Mouse (Mus musculus) stomach, embryonic 14.5 days (tissue): ENCODE results near the gene Ctnnd2. TPM values are rescaled to one million over a fixed set of nuclear protein-coding genes. Genes with fewer than 3 reads are reported as not detected.

ENCODE experiments used
- ATAC-seq: fragments of 200-750 bp; cut with Nextera tagmentation; 2 replicates; pipeline ENCODE4 v1.8.0; 2017; ENCODE audit warnings: low read depth, moderate TSS enrichment; ENCODE audit not compliant: insufficient number of reproducible peaks, insufficient read depth, low FRiP score
- H3K27ac ChIP-seq: fragments of 300-500 bp; sonication (generic); 2 replicates; pipeline ENCODE4 v1.5.1; 2014; ENCODE audit warnings: mild to moderate bottlenecking, low read length, moderate library complexity, mixed read lengths
- H3K27me3 ChIP-seq: fragments of 300-500 bp; sonication (generic); 2 replicates; pipeline ENCODE4 v1.6.1; 2014; ENCODE audit warnings: low read length, control low read depth, mixed read lengths; ENCODE audit not compliant: control insufficient read depth, insufficient read depth
- H3K36me3 ChIP-seq: fragments of 300-500 bp; sonication (generic); 2 replicates; pipeline ENCODE4 v1.6.1; 2014; ENCODE audit warnings: mild to moderate bottlenecking, control low read depth, low read length, moderate library complexity, mixed read lengths; ENCODE audit not compliant: control insufficient read depth, insufficient read depth
- H3K4me1 ChIP-seq: fragments of 300-500 bp; sonication (generic); 2 replicates; pipeline ENCODE4 v1.6.1; 2014; ENCODE audit warnings: low read length, control low read depth, mixed read lengths; ENCODE audit not compliant: control insufficient read depth, insufficient read depth
- H3K4me2 ChIP-seq: fragments of 300-500 bp; sonication (generic); replicated peaks from 2 replicates; pipeline ENCODE4 v1.6.1; 2014; ENCODE audit warnings: low read depth, low read length, control low read depth
- H3K4me3 ChIP-seq: fragments of 300-500 bp; sonication (generic); 2 replicates; pipeline ENCODE4 v1.5.1; 2014; ENCODE audit warnings: low read depth, low read length, control low read depth
- H3K9ac ChIP-seq: fragments of 300-500 bp; sonication (generic); replicated peaks from 2 replicates; pipeline ENCODE4 v1.6.1; 2014; ENCODE audit warnings: low read depth, mild to moderate bottlenecking, control low read depth, low read length, moderate library complexity, mixed read lengths
- H3K9me3 ChIP-seq: fragments of 300-500 bp; sonication (generic); 2 replicates; pipeline ENCODE4 v1.6.1; 2016; ENCODE audit warnings: low read depth, low read length, control low read depth; ENCODE audit not compliant: control insufficient read depth
- WGBS: fragments of 180-500 bp; shearing (Covaris S2); extraction: QIAGEN DNeasy Blood & Tissue Kit; methylation state at CpG from one replicate; pipeline ENCODE4 v1.1.7; 2014; 5-methylcytosine and 5-hydroxymethylcytosine counted together
- polyA plus RNA-seq: library from polyadenylated mRNA; unstranded; fragments of >200 nt; fragmentation: Nextera tagmentation; extraction: Ambion mirVana; gene quantifications from 2 replicates; pipeline ENCODE4 v1.2.1, GENCODE M21; 2014

Gene Ctnnd2
- polyA plus RNA-seq, 1 experiment from 2014 or later, result 6.7 TPM

GRCm38 (mm10) chr15:31070311-31070710, 897.9 kb downstream of the Ctnnd2 start:
- Histone ChIP-seq H3K36me3 (no peaks in the 10 kb centered on the region), H3K4me2 (no peak overlapping the region), H3K4me1 (no peaks in the 10 kb centered on the region), H3K9ac (no peak overlapping the region), H3K27ac (no peak overlapping the region), H3K4me3 (no peak overlapping the region), H3K27me3 (no peaks in the 10 kb centered on the region), H3K9me3 (no peaks in the 10 kb centered on the region)
- WGBS, result 79% methylated on average over 5 of the region's 5 CpGs
- ATAC-seq, result no peak
